Mouse (Mus musculus) MEL (cell line): ENCODE results near the gene Olfr1360.

Experiments used
- CTCF ChIP-seq, 3 experiments: IDR thresholded peaks in 2 of 3; conservative IDR thresholded peaks in 1 of 3; 2 replicates each; pipeline ENCODE4 v1.5.1; 2011 to 2012; ENCODE audit warnings: low read length in 3 of 3, low read depth in 2 of 3, mild to moderate bottlenecking in 2 of 3, improper control_type of control experiment in 1 of 3, inconsistent platforms in 1 of 3, mixed read lengths in 1 of 3, moderate library complexity in 1 of 3; ENCODE audit not compliant: control insufficient read depth in 1 of 3, insufficient read depth in 1 of 3, poor library complexity in 1 of 3, severe bottlenecking in 1 of 3
- E2F4 ChIP-seq: IDR thresholded peaks from 2 replicates; pipeline ENCODE4 v1.6.1; 2011; ENCODE audit warnings: low read depth, low read length, improper control_type of control experiment, borderline replicate concordance
- EP300 ChIP-seq, 2 experiments: IDR thresholded peaks; 2 replicates each; pipeline ENCODE4 v1.6.1; 2011; ENCODE audit warnings: improper control_type of control experiment in 2 of 2, low read length in 2 of 2, low read depth in 1 of 2, mild to moderate bottlenecking in 1 of 2
- ETS1 ChIP-seq: IDR thresholded peaks from 2 replicates; pipeline ENCODE4 v1.6.1; 2012; ENCODE audit warnings: low read depth, mild to moderate bottlenecking, inconsistent platforms, low read length, improper control_type of control experiment, moderate library complexity
- MXI1 ChIP-seq: IDR thresholded peaks from 2 replicates; pipeline ENCODE4 v1.6.1; 2011; ENCODE audit warnings: mild to moderate bottlenecking, low read depth, low read length, improper control_type of control experiment
- POLR2A ChIP-seq, 2 experiments: IDR thresholded peaks; 2 replicates each; pipeline ENCODE4 v1.6.1; 2011 to 2012; ENCODE audit warnings: low read length in 2 of 2, mild to moderate bottlenecking in 2 of 2, control low read depth in 1 of 2, improper control_type of control experiment in 1 of 2, low read depth in 1 of 2, moderate library complexity in 1 of 2; ENCODE audit not compliant: control insufficient read depth in 1 of 2, insufficient read depth in 1 of 2, poor library complexity in 1 of 2
- TBP ChIP-seq: IDR thresholded peaks from 2 replicates; pipeline ENCODE4 v1.8.0; 2011; ENCODE audit warnings: low read depth, low read length, improper control_type of control experiment
- ZMIZ1 ChIP-seq: IDR thresholded peaks from 2 replicates; pipeline ENCODE4 v1.6.1; 2012; ENCODE audit warnings: low read depth, mild to moderate bottlenecking, inconsistent platforms, low read length, improper control_type of control experiment, moderate library complexity
- ZNF384 ChIP-seq: IDR thresholded peaks from 2 replicates; pipeline ENCODE4 v1.6.1; 2012; ENCODE audit warnings: low read depth, mild to moderate bottlenecking, inconsistent platforms, low read length, improper control_type of control experiment

DNA sequence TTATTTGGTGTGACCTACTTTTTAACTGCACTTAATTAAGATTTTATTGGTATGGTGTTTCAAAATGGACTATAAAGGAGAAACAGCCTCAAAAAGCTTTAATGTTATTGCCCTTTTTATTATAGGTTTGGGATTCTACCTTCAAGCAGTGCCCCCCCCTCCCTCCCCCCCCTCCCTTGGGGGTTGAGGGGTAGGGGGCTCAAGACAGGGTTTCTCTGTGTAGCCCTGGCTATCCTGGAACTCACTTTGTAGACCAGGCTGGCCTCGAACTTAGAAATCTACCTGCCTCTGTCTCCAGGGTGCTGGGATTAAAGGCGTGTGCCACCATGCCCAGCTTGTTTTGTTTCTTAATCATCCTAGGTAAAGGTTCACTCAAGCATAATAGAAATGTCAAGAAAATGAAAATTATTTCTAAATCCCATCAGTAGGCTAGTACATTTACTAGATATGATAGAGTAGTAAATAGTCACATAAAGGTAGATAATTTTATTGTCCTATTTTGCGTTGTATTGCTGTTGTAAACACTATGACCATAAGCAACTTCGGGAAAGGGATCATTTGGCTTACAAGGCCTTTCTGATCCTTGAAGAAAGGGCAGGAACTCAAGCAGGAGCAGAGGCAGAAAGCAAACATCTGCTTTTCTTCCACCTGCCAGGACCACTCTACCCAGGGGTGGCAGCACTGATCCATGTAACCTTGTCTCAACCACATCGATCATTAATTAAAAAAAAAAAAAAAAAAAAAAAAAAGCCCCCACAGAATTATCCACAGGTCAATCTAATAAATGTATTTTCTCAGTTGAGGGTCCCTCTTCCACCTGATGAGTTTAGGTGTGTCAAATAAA lies 46.0 kb upstream of the Olfr1360 start:
- no peak for TF ChIP-seq ZNF384
- no peak for TF ChIP-seq ETS1
- TF ChIP-seq TBP = 0 out of 2 replicates have a peak, but pooled peaks have one; percentile 56
- no peak for TF ChIP-seq MXI1
- no peak for TF ChIP-seq E2F4
- peak in 1 of 3 experiments; percentile 31; a peak in 1 of 6 replicates for TF ChIP-seq CTCF (IDR thresholded peaks at IDR 0.05 in 2 of 3, conservative IDR thresholded peaks at IDR 0.05 in 1 of 3; ENCODE audit: control insufficient read depth in 1 of 3, insufficient read depth in 1 of 3, low read depth in 2 of 3, low read length in 3 of 3, poor library complexity in 1 of 3, severe bottlenecking in 1 of 3)
- TF ChIP-seq POLR2A (IDR thresholded peaks at IDR 0.05; ENCODE audit: control insufficient read depth in 1 of 2, insufficient read depth in 1 of 2, low read depth in 1 of 2, low read length in 2 of 2, poor library complexity in 1 of 2) = no peak
- TF ChIP-seq EP300 (IDR thresholded peaks at IDR 0.05; ENCODE audit: low read depth in 1 of 2, low read length in 2 of 2) = no peak
- no peak for TF ChIP-seq ZMIZ1
